17 mouse cellular contexts compared by ENCODE assay signal in genomic region chr2:65119667-65120066, GRCm38 (mm10).
A peak's percentile ranks its signal among the peaks of the same experiment; 100 is the strongest.
DNase-seq lines count a peak whose midpoint lies in the region; ATAC-seq and TF ChIP-seq lines count a peak whose summit lies in the region.
"Had no signal": no experiment of that assay in that cellular context is flagged by ENCODE, and none has a peak within 500 bp of the region (broad histone marks: within the 10 kb centered on the region; RNA-seq: fewer than 3 reads in every experiment).

No protein-coding gene starts in this region.

- H3K27ac ChIP-seq in embryonic facial prominence, embryonic 11.5 days (replicated peaks; ENCODE audit: low read depth, low read length), result no peak overlapping the region
- no peak overlapping the region for H3K27ac ChIP-seq in embryonic facial prominence, embryonic 10.5 days (replicated peaks)
- H3K27ac ChIP-seq in lung, embryonic 15.5 days, result no peak overlapping the region
- no peak overlapping the region for H3K27ac ChIP-seq in embryonic facial prominence, embryonic 15.5 days (replicated peaks)
- no peak overlapping the region for H3K27ac ChIP-seq in neural tube, embryonic 15.5 days (replicated peaks)
- H3K27ac ChIP-seq: intestine, embryonic 15.5 days; neural tube, embryonic 12.5 days had no signal

- no peaks in the 10 kb centered on the region for H3K27me3 ChIP-seq in embryonic facial prominence, embryonic 11.5 days (ENCODE audit: control insufficient read depth, insufficient read depth, low read length)
- no peaks in the 10 kb centered on the region for H3K27me3 ChIP-seq in embryonic facial prominence, embryonic 10.5 days (replicated peaks; ENCODE audit: low read depth, poor library complexity, severe bottlenecking)
- no peaks in the 10 kb centered on the region for H3K27me3 ChIP-seq in lung, embryonic 15.5 days
- H3K27me3 ChIP-seq in embryonic facial prominence, embryonic 15.5 days, result no peaks in the 10 kb centered on the region
- H3K27me3 ChIP-seq in myocyte (ENCODE audit: control insufficient read depth, insufficient read depth, insufficient read length), result no peaks in the 10 kb centered on the region
- no peaks in the 10 kb centered on the region for H3K27me3 ChIP-seq in neural tube, embryonic 15.5 days (replicated peaks)
- H3K27me3 ChIP-seq: intestine, embryonic 15.5 days; neural tube, embryonic 12.5 days had no signal

- H3K9ac ChIP-seq in embryonic facial prominence, embryonic 11.5 days (replicated peaks; ENCODE audit: low read length), result no peak overlapping the region
- no peak overlapping the region for H3K9ac ChIP-seq in lung, embryonic 15.5 days
- no peak overlapping the region for H3K9ac ChIP-seq in embryonic facial prominence, embryonic 15.5 days
- H3K9ac ChIP-seq in neural tube, embryonic 15.5 days (replicated peaks), result no peak overlapping the region
- H3K9ac ChIP-seq: intestine, embryonic 15.5 days; neural tube, embryonic 12.5 days had no signal

- no peak overlapping the region for H3K4me2 ChIP-seq in embryonic facial prominence, embryonic 11.5 days (ENCODE audit: low read depth, low read length)
- no peak overlapping the region for H3K4me2 ChIP-seq in lung, embryonic 15.5 days
- H3K4me2 ChIP-seq in embryonic facial prominence, embryonic 15.5 days (replicated peaks), result no peak overlapping the region
- H3K4me2 ChIP-seq in myocyte (ENCODE audit: low read depth), result peak overlapping the region; percentile 53
- no peak overlapping the region for H3K4me2 ChIP-seq in neural tube, embryonic 15.5 days
- H3K4me2 ChIP-seq: intestine, embryonic 15.5 days; neural tube, embryonic 12.5 days had no signal

- no peaks in the 10 kb centered on the region for H3K4me1 ChIP-seq in embryonic facial prominence, embryonic 11.5 days (ENCODE audit: control insufficient read depth, insufficient read depth, low read length)
- H3K4me1 ChIP-seq in embryonic facial prominence, embryonic 10.5 days, result peaks cover 14% of the 10 kb centered on the region
- peaks cover 14% of the 10 kb centered on the region for H3K4me1 ChIP-seq in lung, embryonic 15.5 days
- H3K4me1 ChIP-seq in embryonic facial prominence, embryonic 15.5 days, result peaks cover 11% of the 10 kb centered on the region
- H3K4me1 ChIP-seq in neural tube, embryonic 15.5 days, result no peaks in the 10 kb centered on the region
- H3K4me1 ChIP-seq: intestine, embryonic 15.5 days; neural tube, embryonic 12.5 days had no signal

- H3K79me2 ChIP-seq in myocyte (ENCODE audit: control insufficient read depth, insufficient read depth), result no peaks in the 10 kb centered on the region

- peak; percentile 69 for DNase-seq in embryonic facial prominence, embryonic 11.5 days (ENCODE audit: low spot score)
- DNase-seq in embryonic facial prominence, embryonic 10.5 days (ENCODE audit: low spot score), result no peak
- no peak for DNase-seq in lung, adult 18-20 months
- DNase-seq: adrenal gland, postnatal 25 days; cerebellum, postnatal 36 days; kidney, postnatal 25 days; liver; lung, postnatal 14 days; midbrain, embryonic 14.5 days; spleen, adult 18-20 months had no signal

- H3K36me3 ChIP-seq in embryonic facial prominence, embryonic 11.5 days (replicated peaks; ENCODE audit: control insufficient read depth, insufficient read depth, low read depth, low read length), result no peaks in the 10 kb centered on the region
- H3K36me3 ChIP-seq in embryonic facial prominence, embryonic 10.5 days (replicated peaks), result no peaks in the 10 kb centered on the region
- H3K36me3 ChIP-seq in lung, embryonic 15.5 days, result no peaks in the 10 kb centered on the region
- H3K36me3 ChIP-seq in embryonic facial prominence, embryonic 15.5 days, result no peaks in the 10 kb centered on the region
- no peaks in the 10 kb centered on the region for H3K36me3 ChIP-seq in myocyte (ENCODE audit: control insufficient read depth, insufficient read depth)
- H3K36me3 ChIP-seq in neural tube, embryonic 15.5 days, result no peaks in the 10 kb centered on the region
- H3K36me3 ChIP-seq: neural tube, embryonic 12.5 days had no signal

- H3ac ChIP-seq in myocyte (ENCODE audit: control insufficient read depth, insufficient read length), result no peak overlapping the region

- no peak overlapping the region for H3K4me3 ChIP-seq in embryonic facial prominence, embryonic 11.5 days (ENCODE audit: low read depth, low read length)
- H3K4me3 ChIP-seq in embryonic facial prominence, embryonic 10.5 days, result no peak overlapping the region
- no peak overlapping the region for H3K4me3 ChIP-seq in lung, embryonic 15.5 days
- H3K4me3 ChIP-seq in embryonic facial prominence, embryonic 15.5 days (replicated peaks), result no peak overlapping the region
- no peak overlapping the region for H3K4me3 ChIP-seq in myocyte
- H3K4me3 ChIP-seq in neural tube, embryonic 15.5 days (replicated peaks), result no peak overlapping the region
- H3K4me3 ChIP-seq: intestine, embryonic 15.5 days; neural tube, embryonic 12.5 days had no signal

- WGBS in embryonic facial prominence, embryonic 11.5 days, result 62% methylated on average over 8 of the region's 8 CpGs
- 72% methylated on average over 8 of the region's 8 CpGs for WGBS in embryonic facial prominence, embryonic 10.5 days
- WGBS in lung, embryonic 15.5 days, result 46% methylated on average over 8 of the region's 8 CpGs
- WGBS in embryonic facial prominence, embryonic 15.5 days, result 44% methylated on average over 8 of the region's 8 CpGs
- WGBS in neural tube, embryonic 15.5 days, result 58% methylated on average over 8 of the region's 8 CpGs

- no peak for TF ChIP-seq POLR2A in myocyte (IDR thresholded peaks at IDR 0.05; ENCODE audit: insufficient read length, low read depth)

- ATAC-seq in embryonic facial prominence, embryonic 11.5 days (replicated peaks; ENCODE audit: insufficient number of reproducible peaks, low FRiP score, low TSS enrichment, low read depth), result no peak
- peak; percentile 67; the same call in 1 of the 2 replicates for ATAC-seq in lung, embryonic 15.5 days (ENCODE audit: borderline replicate concordance, extremely low read depth, low FRiP score, low TSS enrichment)
- ATAC-seq in embryonic facial prominence, embryonic 15.5 days (ENCODE audit: insufficient number of reproducible peaks, low FRiP score, low TSS enrichment, low read depth), result peak; percentile 63; the same call in 1 of the 2 replicates
- ATAC-seq in neural tube, embryonic 15.5 days (ENCODE audit: low FRiP score), result no peak
- ATAC-seq in frontal cortex, adult (ENCODE audit: low TSS enrichment), result no peak

- no peaks in the 10 kb centered on the region for H3K9me3 ChIP-seq in embryonic facial prominence, embryonic 11.5 days (replicated peaks; ENCODE audit: control insufficient read depth, low read length)
- no peaks in the 10 kb centered on the region for H3K9me3 ChIP-seq in embryonic facial prominence, embryonic 10.5 days
- H3K9me3 ChIP-seq in lung, embryonic 15.5 days, result no peaks in the 10 kb centered on the region
- no peaks in the 10 kb centered on the region for H3K9me3 ChIP-seq in embryonic facial prominence, embryonic 15.5 days (replicated peaks)
- H3K9me3 ChIP-seq in neural tube, embryonic 15.5 days (replicated peaks), result no peaks in the 10 kb centered on the region
- H3K9me3 ChIP-seq: intestine, embryonic 15.5 days; neural tube, embryonic 12.5 days had no signal

TF ChIP-seq in myocyte, 11 proteins besides CTCF, POLR2A, EP300 and RAD21:
- TF ChIP-seq REST (IDR thresholded peaks at IDR 0.05; ENCODE audit: insufficient read depth, insufficient read length), result no peak
- TF ChIP-seq MYOG (IDR thresholded peaks at IDR 0.05; ENCODE audit: control insufficient read depth in 1 of 3, insufficient read depth in 1 of 3, insufficient read length in 2 of 3, low read depth in 2 of 3), result no peak
- no peak for TF ChIP-seq USF1 (IDR thresholded peaks at IDR 0.05; ENCODE audit: low read depth)
- TF ChIP-seq MYOD1 (IDR thresholded peaks at IDR 0.05; ENCODE audit: control insufficient read depth in 1 of 3, insufficient read length in 2 of 3, low read depth in 2 of 3), result no peak
- TF ChIP-seq MAX (IDR thresholded peaks at IDR 0.05; ENCODE audit: low read depth), result no peak
- TF ChIP-seq E2F4 (IDR thresholded peaks at IDR 0.05; ENCODE audit: insufficient read depth), result no peak
- no peak for TF ChIP-seq SRF (IDR thresholded peaks at IDR 0.05; ENCODE audit: control insufficient read depth, insufficient read length, low read depth)

Comparison
In these comparisons a context has a peak if more than half of its experiments do, and no peak if none do; other contexts are left out.
1. ATAC-seq: peak in lung, embryonic 15.5 days (single experiment) and embryonic facial prominence, embryonic 15.5 days (single experiment); none in embryonic facial prominence, embryonic 11.5 days (single experiment), neural tube, embryonic 15.5 days (single experiment) and frontal cortex, adult (single experiment).